Mouse (Mus musculus): ENCODE results near the gene Limd2. TPM values are rescaled to one million over a fixed set of nuclear protein-coding genes. Genes with fewer than 3 reads are reported as not detected.
"Not testable (repeated sequence)": the region's sequence is repeated elsewhere in the genome, so short reads cannot be mapped to it uniquely, and the experiment has no call there.

The Limd2 gene
- total RNA-seq, 1 experiment from 2014 or later = 21.1 TPM

DNA sequence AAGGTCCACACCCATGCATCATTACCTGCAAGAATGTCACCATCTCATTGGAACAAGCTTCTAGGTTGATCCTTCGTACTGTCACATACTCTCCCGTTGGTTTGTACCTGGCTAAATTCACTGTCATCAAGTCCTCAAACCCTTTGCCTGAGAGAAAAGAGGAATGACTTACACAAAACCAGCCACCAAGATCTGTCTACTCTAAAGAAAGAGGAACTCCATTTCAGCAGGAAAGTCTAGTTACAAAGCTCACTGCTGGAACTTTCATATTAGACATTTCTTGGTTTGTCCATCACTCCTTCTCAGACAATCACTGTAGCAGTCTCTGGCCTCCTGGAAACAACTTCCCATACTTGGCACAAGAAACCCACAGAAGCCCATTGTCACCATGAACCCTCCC is 12.6 kb upstream of the Limd2 start:
- DNase-seq = no peak

GRCm38 (mm10) chr11:106170807-106171206 is 10.1 kb upstream of the Limd2 start:
- peak; percentile 7 for DNase-seq

- DNase-seq = no peak
Measured at GRCm38 (mm10) chr11:106167435-106167834, 6.8 kb upstream of the Limd2 start.

DNA sequence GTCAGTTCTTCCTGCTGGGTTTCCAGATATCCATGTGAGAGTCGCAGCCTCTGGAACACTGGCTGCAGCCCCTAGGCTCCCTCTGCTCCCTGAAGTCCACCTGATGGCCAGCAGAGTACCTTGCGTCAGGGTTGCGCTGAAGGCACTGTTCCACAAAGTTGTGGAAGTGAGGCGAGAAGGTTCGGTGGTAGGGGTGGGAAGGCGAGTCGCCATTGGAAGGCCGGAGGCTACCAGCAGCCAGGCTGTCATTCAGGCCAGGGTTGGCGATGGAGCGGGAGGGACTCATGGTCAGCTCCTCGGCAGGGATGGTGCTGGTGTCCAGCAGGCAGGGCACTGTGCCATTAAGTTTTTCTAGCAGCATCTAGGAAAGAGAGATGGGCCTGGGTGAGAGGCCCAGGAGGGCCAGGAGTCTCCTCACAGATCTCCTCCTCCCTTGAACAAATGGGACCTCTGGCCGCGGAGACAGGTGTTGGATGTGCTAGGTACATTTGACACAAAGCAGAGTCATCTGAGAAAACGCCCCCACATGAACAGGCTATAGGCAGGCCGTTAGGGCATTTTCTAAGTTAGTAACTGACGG is 4.0 kb upstream of the Limd2 start:
- no peak for DNase-seq

GRCm38 (mm10) chr11:106163546-106163945 is 2.9 kb upstream of the Limd2 start:
- no peak for DNase-seq

DNA sequence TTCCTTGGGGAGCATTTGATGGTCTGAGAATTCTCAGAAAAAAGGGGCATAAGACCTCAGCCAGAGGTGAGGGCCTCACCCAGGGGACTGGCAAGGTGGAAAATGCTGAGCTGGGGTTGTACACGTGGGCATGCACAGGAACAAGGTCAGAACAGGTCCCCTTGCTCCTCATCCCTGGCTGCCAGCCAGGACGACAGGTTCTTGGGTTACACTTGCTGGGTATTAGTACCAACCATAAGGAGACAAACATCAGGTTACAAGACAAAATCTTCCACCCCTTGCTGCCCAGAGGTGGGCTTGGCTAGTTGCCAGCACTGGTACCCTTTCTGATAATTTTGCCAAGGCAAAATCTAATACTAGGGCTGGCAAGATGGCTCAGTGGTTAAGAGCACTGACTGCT is 1.6 kb upstream of the Limd2 start:
- DNase-seq = no peak

DNA sequence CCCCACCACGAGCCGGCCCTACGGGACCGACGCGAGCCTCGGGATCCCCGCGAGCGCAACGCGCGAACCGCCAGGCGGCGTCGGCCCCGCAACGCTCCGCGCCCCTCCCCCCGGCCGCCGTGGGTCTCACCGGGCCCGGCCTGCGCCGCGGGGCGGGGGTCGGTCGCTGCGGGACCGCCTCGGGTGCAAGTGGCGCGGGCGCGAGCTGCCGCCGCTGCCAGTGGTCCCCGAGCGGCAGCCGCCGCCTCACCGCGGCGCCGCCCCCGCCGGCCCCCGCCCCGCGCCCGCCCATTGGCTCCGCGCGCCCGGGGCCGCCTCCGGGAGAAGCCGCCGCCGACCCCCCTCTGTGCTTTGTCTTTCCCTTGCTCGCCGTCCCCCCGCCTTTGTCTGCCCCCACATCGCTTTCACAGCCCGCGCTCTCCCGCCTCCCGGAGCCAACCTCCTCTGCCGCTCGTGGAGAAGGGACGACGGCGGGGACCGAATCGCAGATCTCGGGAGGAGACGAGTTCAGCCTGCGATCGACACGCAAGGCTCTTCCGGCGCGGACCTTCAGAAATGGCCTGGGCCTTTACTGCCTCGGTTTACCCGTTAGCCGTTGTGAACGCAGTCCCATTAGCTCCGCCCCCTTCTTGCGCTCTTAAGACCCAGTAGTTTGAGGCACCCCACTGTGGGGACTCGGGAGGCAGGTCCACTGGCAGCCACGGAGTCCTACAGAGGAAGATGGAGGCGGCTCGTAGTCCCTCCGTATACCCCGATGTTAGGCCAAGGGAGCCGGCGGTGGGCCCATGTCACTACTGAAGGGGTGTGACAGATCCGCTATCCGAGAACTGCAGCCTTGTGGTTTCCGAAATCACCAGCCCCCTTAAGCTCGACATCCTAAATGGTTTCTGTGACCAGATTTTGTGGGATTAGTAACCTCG is 479 bp downstream of the Limd2 start:
- peak; percentile 90 for DNase-seq

GRCm38 (mm10) chr11:106159216-106159920 is 1.3 kb downstream of the Limd2 start:
- peak; percentile 69 for DNase-seq

- DNase-seq = no peak
Measured at GRCm38 (mm10) chr11:106158930-106159215, 1.8 kb downstream of the Limd2 start.

- peak; percentile 70 for DNase-seq
Measured at GRCm38 (mm10) chr11:106158081-106158929, 2.4 kb downstream of the Limd2 start.

DNA sequence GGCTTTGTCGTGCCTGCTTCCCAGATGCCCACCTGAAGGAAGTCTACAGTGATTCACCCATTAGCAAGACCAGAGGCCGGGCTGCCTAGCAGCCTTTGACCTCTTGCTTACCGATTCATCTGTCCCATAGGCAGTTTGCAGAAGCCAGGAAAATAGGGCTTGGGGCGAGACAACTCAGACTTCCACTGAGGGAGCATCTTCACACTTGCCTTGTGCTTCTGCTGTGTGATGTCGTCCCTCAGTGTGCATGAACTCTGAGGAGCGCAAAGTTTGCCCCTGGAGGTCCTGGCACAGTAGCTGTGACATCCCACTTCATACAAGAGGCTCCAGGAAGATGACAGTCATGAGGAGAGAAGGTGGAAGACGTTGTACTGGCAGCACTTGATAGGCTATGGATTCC is 3.5 kb downstream of the Limd2 start:
- DNase-seq = peak; percentile 3

DNA sequence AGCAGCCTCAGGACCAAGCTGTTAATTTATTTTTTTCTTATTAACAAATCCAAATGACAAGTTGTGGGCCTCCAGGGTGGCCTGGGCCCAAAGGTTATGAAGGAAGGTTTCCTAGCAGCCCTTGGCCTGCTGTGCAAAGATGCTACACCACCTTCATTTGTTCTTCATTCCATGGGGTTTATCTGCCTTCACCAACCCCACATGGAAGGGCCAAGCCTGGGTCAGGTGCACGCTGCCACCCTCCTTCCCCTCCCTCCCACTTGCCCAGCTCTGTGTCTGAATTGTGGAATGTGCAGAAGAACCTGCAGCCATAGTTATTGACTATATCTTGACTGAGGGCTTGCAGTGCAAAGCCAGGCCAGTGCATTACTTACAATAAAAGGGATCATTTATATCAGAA is 4.4 kb downstream of the Limd2 start:
- DNase-seq = no peak

GRCm38 (mm10) chr11:106155761-106156160 is 4.9 kb downstream of the Limd2 start:
- no peak for DNase-seq

- no peak for DNase-seq
Measured at GRCm38 (mm10) chr11:106154770-106155169, 5.9 kb downstream of the Limd2 start.

DNA sequence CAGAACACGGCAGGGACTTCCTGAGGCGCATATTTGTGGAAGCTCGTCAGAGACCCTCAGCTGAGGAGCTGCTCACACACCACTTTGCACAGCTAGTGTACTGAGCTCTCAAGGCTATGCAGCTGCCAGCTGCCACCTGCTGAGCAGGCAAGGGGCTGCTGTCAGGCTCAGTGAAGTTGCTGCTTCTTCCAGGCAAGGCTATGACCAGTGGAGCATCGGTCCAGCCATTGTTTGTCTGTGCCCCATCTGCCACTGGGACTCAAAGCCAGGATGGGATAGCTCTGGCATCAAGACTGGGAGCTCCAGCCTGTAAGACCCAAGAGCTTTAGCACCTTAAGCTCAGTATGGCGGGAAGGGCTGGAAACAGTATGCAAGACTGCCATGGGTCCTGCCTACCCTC is 6.6 kb downstream of the Limd2 start:
- no peak for DNase-seq

- no peak for DNase-seq
Measured at GRCm38 (mm10) chr11:106152132-106152531, 8.5 kb downstream of the Limd2 start.

DNA sequence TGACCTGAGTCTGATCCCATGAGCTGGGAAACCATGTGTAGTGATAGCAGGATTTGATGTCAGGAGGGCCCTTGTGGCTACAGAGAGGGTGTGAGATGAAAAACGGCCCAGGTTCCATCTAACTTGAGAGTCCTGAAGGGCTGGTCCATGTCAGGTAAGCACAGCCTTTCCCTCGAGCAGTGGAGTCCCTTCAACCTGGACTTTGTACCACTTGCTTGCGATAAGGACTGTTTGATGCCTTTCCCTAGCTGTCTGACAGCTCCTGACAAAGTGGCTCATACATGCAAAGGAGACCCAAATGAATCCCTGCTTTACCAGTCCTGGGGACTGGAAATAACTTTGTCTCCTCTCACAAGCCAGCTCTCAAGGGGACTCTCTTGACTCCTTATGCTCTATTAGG is 9.4 kb downstream of the Limd2 start:
- DNase-seq = no peak

DNA sequence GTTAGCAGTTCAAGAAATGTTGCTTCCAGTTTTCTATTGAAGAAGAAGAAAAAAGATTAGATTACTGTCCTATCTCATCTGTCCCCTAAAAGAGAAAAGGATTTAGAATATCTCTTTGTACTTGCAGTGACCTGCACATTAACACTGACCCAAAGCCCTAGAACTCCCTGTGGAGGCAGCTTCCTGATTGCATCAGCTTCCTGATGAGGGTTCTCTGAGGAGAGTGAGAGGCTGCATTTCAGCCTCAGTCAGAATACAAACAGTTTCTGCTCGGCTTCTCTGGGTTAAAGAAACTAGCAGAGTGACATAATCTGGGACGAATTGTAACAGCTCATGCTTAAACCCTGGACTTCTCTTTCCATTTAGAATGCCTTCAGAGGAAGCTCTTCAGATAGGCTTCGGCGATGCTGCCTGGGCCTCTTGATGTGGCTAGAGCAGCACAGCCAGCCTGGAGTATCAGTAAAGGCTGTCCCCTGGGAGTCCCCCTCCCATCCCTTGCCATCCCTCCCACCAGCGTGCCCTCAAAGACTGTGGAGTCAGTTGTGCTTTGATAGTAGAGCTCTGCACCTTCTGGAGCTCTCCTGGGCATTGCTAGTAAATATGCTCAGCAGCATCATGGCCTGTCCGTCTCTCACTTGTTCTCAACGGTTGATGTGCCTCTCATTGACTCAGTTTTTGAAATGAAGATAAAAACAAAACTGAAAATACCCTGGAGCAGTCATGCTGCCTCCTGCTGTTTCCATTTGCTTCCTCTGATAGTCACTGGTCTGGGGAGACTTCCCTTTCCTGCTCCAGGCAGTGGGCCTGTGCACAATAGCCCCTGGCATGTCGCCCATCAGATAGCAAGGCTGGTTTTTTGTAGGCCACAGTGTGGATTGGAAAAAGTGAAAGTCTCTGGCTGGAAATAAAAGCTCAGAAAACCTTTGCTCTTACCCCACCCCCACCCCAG is 25.8 kb downstream of the Limd2 start:
- DNase-seq = peak; percentile 95

GRCm38 (mm10) chr11:106132516-106132915 is 28.1 kb downstream of the Limd2 start:
- no peak for DNase-seq

DNA sequence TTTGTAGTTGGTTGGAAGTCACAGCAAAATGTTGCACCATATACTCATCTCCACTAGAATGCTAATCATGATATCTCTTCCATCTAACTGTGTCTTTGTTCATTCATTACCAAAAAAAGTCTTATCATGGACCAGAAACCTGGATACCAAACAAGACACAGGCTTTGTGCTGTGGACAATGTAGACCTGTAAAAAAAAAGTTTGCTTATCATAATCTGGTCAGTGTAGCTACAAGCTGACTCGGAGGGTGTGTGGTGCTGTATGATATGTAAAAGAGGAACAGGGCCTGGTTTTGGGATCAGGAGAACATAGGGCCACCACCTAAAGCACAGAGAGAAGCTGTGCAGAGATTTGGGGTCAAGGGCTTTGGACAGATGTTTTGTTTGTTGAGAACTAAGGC is 31.2 kb downstream of the Limd2 start:
- DNase-seq = no peak

- not testable (repeated sequence) for DNase-seq
Measured at GRCm38 (mm10) chr11:106126727-106127373, 33.8 kb downstream of the Limd2 start.
